Mouse (Mus musculus) hindbrain, embryonic 12.5 days (tissue): Measurements from ENCODE around the gene Gm8897. TPM values are rescaled to one million over a fixed set of nuclear protein-coding genes. Genes with fewer than 3 reads are reported as not detected.
"Not testable (repeated sequence)": the region's sequence is repeated elsewhere in the genome, so short reads cannot be mapped to it uniquely, and the experiment has no call there.

Source experiments
- ATAC-seq: fragments of 200-750 bp; cut with Nextera tagmentation; 2 replicates; pipeline ENCODE4 v1.8.0; 2017; ENCODE audit warnings: moderate TSS enrichment; ENCODE audit not compliant: low FRiP score
- H3K27ac ChIP-seq: fragments of 300-500 bp; sonication (generic); 2 replicates; pipeline ENCODE4 v1.5.1; 2016; ENCODE audit warnings: mild to moderate bottlenecking
- H3K27me3 ChIP-seq: fragments of 300-500 bp; sonication (generic); 2 replicates; pipeline ENCODE4 v1.6.1; 2016; ENCODE audit warnings: mild to moderate bottlenecking
- H3K36me3 ChIP-seq: fragments of 300-500 bp; sonication (generic); 2 replicates; pipeline ENCODE4 v1.6.1; 2016; ENCODE audit warnings: mild to moderate bottlenecking
- H3K4me1 ChIP-seq: fragments of 300-500 bp; sonication (generic); 2 replicates; pipeline ENCODE4 v1.6.1; 2016
- H3K4me2 ChIP-seq: fragments of 300-500 bp; sonication (generic); replicated peaks from 2 replicates; pipeline ENCODE4 v1.6.1; 2016; ENCODE audit warnings: mild to moderate bottlenecking
- H3K4me3 ChIP-seq: fragments of 300-500 bp; sonication (generic); 2 replicates; pipeline ENCODE4 v1.5.1; 2016; ENCODE audit warnings: mild to moderate bottlenecking
- H3K9ac ChIP-seq: fragments of 300-500 bp; sonication (generic); 2 replicates; pipeline ENCODE4 v1.6.1; 2016; ENCODE audit warnings: mild to moderate bottlenecking, moderate library complexity
- H3K9me3 ChIP-seq: fragments of 300-500 bp; sonication (generic); replicated peaks from 2 replicates; pipeline ENCODE4 v1.6.1; 2016; ENCODE audit warnings: mild to moderate bottlenecking
- WGBS: fragments of 180-500 bp; shearing (Covaris S2); methylation state at CpG from one replicate; pipeline ENCODE4 v1.1.7; 2016; 5-methylcytosine and 5-hydroxymethylcytosine counted together
- polyA plus RNA-seq: library from polyadenylated mRNA; unstranded; fragments of >200 nt; fragmentation: Nextera tagmentation; extraction: Ambion mirVana; gene quantifications from 2 replicates; pipeline ENCODE4 v1.2.1, GENCODE M21; 2016

Gene Gm8897
- polyA plus RNA-seq: not detected in 2 replicates

GRCm38 (mm10) chr5:11416118-11416517 is at the start of gene Gm8897:
Gene Gm8897 (plus strand): TSS chr5:11416418.
- H3K27me3 ChIP-seq, H3K27ac ChIP-seq, H3K4me3 ChIP-seq, H3K9me3 ChIP-seq, H3K4me2 ChIP-seq, H3K36me3 ChIP-seq, H3K4me1 ChIP-seq, ATAC-seq, H3K9ac ChIP-seq: not testable (repeated sequence)
- 41% methylated on average over 2 of the region's 2 CpGs for WGBS

GRCm38 (mm10) chr5:11416691-11417090 is 473 bp downstream of the Gm8897 start:
- H3K4me3 ChIP-seq, H3K4me2 ChIP-seq, H3K9me3 ChIP-seq, H3K27me3 ChIP-seq, H3K9ac ChIP-seq, H3K27ac ChIP-seq, H3K36me3 ChIP-seq, H3K4me1 ChIP-seq, ATAC-seq: not testable (repeated sequence)
- WGBS: 90% methylated on average over 1 of the region's 1 CpGs

Other genes starting within 250 kb of the Gm8897 start
- gene Gm5861, start 233.3 kb upstream of the Gm8897 start, polyA plus RNA-seq: not detected in 2 replicates
- not detected in 2 replicates for gene Gm8890, start 160.4 kb upstream of the Gm8897 start, polyA plus RNA-seq
- gene Speer1, start 74.9 kb upstream of the Gm8897 start, polyA plus RNA-seq: not detected in 2 replicates
- not detected in 2 replicates for gene Gm8906, start 86.3 kb downstream of the Gm8897 start, polyA plus RNA-seq
- not detected in 2 replicates for gene Gm6460, start 178.5 kb downstream of the Gm8897 start, polyA plus RNA-seq